Mouse (Mus musculus): ENCODE results near the gene Selenoi.
"Not testable (repeated sequence)": the region's sequence is repeated elsewhere in the genome, so short reads cannot be mapped to it uniquely, and the experiment has no call there.

Selenoi gene

DNA sequence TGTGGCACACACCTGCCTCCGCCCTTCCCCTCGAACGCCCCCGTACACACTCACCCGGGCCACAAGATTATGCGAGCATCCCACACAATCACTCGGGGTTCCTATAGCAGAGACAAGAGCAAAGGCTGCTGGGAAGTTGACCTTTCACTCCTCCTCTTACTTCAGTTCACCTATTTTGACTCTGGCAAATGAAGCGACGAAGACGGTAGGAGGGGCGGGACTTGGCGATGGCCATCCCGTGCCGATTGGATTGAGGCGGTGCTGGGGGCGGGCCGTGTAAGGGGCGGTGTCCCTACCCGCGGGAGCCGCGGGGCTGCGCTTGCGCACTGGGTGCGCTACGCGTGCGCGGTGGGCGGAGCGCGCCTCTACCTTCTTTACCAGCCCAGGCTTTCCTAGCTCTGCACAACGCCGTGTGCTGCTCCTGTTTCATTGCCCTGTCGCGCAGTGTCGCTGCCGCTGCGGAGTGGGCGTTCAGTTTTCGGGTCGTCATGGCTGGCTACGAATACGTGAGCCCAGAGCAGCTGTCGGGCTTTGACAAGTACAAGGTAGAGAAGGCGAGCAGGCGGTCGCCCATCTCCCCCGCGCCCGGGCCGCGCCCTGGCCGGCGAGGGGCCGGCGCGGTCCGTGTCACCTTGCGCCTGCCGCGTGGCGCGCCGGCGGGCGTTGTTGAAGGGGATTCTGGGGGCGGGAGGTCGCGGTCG is at the start of gene Selenoi:
Gene Selenoi, plus strand, starts transcription at position 311 of the 701 bp plus-strand sequence.
- peak; percentile 98 for DNase-seq (ENCODE audit: extremely low spot score)

DNA sequence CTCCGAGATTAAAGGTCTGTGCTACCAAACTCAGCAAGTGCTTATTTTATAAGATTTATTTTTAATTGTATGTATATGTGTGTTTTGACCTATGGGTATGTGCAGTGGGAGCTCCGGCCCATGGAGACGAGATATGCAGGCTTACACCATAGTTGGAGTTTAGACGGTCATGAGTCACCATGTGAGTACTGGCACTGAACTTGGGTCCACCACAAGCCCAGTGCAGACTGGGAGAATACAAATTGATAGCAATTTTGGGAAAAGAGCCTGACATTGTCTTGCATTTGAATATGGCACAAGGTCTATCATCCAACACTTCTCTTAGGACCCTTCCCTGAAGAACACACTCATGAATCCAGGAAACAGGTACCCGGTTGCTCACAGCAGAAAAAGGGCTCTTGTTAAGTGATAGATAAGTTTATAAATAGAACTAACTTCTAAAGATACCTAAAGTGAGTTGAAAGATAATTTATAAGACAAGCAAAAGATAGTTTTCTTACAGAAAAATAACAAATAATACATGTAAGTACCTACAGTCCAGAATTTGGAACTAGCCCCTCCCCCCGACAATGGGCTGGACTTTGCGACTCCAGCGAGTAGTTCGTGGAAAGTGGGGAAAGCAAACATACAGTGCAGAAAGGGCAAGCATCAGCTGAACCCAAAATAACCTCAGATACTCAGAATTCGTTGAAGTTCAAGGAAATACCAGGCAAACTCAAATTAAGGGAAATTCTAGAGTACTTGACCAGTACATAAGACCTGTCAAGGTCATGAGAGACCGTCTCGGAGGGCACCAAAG is 44.5 kb upstream of the Selenoi start:
- no peak for DNase-seq (ENCODE audit: extremely low spot score)

DNA sequence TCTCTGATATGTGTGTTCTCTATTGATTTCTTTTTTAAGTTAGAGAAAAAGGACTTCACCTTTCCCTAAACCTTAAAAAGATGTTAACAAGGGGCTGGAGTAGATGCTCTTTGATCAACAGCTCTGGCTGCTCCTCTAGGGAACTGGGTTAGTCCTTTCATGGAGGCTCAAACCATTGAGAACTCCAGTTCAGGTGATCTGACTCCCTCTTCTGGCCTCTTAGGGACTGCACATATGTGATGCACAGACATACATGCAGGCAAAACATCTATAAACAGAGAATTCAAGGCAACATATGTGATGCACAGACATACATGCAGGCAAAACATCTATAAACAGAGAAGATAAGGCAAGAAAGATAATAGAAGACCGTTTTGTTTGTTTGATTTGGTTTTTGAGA is 39.9 kb upstream of the Selenoi start:
- no peak for DNase-seq (ENCODE audit: extremely low spot score)

DNA sequence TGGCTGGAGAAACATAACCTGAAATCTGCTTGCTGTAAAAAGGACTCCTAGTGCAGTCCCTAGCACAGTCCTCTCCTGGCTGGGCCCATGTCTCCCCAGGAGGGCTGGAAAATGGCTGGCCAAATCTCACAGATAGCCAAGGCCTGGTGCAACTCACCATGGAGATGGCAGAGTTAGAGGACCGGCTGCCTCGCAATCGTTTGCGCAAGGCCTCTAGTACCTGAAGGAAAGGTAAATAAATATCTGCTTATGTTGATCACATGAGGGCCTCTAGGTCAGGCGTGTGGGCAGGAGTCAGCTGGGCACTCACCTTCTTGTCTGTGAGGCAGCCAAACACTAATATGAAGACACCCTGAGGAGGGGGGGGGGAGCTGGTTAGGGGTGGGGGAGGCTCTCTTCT is 37.0 kb upstream of the Selenoi start:
- no peak for DNase-seq (ENCODE audit: extremely low spot score)

DNA sequence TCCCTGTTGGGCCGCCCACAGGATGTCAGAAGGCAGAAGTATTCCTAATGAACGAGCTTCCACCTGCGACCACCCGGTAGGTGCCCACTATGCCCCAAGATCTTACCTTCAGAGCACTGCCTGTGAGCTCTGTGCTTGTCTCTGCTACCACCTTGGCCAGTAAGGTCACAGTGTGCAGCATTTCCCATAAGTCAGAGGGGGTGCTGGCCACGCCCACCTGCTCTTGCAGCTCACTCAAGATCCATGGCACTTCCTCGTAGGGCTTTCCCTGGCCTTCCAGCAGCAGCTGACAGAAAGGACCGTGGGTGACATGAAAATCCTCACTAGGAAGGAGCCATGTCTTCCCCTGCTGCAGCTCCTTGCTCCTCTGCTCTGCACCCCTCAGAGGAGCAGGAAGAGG is 34.1 kb upstream of the Selenoi start:
- no peak for DNase-seq (ENCODE audit: extremely low spot score)

DNA sequence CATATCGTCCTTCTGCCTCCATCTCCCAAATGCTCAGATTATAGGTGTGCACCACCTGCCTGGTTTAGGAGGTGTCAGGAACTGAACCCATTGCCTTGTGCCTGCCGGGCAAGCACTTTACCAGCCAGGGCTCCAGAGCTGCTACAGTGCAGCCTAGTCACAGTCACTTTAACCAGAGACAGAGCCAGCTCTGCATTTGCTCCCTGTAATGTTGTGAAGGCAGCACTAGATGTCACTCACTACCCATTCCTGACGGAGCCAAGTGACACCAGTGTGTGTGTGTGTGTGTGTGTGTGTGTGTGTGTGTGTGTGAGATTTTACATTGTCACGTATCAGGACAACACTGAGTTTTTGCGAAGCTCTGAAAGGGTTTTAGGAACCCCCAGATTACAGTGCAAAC is 30.9 kb upstream of the Selenoi start:
- peak; percentile 8 for DNase-seq (ENCODE audit: extremely low spot score)

DNA sequence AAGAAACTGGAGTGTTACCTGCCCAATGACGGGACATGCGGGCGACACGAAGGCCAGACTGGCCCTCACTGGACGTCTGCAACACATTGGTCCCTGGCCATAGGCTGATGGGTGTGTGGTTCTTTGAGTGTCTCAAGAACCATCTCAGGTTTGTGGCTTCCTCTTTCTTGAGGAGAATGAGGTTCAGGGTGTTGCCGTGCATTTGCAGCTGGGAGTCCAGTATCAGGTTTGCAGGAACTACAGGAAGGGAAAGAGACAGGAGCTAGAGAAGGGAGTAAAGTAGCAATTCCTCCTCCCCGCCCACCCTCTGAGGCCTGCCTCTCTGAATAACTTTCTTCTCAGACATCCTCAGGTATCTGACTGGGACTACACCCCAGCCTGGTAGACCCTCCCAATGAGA is 30.2 kb upstream of the Selenoi start:
- DNase-seq (ENCODE audit: extremely low spot score) = no peak

DNA sequence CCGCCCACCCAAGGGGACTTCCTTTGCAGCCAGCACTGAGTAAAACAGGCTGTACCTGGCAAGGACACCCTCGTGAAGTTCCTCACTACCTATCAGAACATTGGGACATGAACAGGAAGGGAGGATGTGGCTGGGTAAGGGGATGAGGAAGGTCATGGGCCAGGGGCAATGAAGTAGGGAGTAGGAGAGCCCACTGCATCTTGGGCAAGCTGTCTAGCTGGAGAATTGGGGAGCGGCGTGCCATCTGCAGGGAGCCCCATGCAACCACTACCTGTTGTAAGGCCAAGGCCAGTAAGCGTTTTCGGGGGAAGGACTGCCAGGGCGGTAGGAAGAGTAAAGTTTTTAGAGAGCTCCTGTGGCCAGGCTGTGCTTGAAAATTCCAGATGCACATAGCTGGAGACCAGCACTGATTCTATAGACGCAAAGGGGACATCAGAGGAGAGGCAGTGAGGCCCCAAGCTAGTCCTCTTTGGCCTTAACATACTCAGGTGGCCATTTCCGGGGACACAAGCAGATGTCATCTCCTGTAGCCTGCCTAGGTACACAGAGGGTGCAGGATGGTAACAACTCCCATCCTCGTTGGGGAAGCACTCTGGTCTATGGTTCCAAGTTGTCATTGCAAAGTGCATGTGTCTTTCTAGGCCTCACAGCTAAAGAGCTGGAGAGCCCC is 29.0 kb upstream of the Selenoi start:
- no peak for DNase-seq (ENCODE audit: extremely low spot score)

DNA sequence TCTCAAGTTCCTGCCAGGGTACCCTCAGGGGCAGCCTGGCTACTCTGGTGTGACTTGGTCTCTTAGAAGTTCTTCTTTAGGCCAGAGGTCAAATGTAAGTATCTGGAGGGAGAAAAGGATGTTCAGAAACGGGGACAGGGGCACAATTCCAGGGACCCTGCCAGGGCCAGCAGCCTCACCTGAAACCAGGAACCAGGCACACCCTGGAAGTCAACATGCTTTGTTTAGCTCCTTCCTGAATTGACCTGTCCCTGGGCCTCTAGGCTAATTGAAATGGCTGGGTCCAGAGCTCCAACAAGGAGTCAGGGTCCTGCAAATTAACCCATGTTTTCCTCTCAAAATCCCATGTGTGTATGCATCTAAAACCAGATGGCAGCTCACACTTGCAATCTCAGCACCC is 27.9 kb upstream of the Selenoi start:
- no peak for DNase-seq (ENCODE audit: extremely low spot score)

DNA sequence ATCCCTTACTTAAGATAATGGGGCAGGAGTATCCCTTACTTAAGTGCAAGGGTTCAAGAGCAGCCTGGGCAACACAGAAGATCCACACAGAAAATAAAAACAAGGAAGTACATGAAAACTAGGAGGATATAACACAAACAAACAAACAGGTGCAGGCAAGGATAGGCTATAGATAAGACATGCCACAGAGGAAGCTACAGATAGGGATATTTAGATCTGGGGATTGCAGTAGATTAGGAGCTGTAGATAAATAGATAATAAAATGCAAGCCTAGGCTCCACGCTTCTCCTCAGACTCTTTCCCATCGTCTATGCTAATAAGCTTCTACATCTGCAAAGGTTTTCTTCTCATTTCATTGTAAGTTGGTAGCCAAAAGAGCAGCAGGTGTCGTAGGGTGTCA is 27.3 kb upstream of the Selenoi start:
- DNase-seq (ENCODE audit: extremely low spot score) = no peak

DNA sequence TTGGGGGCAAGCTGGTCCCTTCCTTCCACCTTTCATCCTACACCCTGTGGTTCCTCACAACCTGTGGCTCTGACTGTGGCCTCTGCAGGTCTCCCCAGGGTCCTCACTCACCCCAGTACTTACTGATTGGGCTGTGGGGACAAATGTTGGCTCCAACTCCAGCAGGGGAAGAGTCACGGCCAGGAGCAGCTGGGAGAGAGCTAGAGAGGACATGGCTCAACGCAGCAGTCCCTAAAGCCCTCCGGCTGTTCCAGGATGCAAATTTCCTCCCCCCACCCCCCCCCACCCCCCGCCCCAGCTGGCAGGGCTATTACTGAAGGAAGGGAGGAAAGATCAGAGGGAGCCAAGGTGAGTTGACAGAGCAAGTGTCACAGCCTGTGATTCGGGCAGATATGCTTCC is 26.9 kb upstream of the Selenoi start, which contains the start of gene Adgrf3:
Gene Adgrf3, minus strand, starts transcription at position 230 of the 400 bp plus-strand sequence.
- no peak for DNase-seq (ENCODE audit: extremely low spot score)

DNA sequence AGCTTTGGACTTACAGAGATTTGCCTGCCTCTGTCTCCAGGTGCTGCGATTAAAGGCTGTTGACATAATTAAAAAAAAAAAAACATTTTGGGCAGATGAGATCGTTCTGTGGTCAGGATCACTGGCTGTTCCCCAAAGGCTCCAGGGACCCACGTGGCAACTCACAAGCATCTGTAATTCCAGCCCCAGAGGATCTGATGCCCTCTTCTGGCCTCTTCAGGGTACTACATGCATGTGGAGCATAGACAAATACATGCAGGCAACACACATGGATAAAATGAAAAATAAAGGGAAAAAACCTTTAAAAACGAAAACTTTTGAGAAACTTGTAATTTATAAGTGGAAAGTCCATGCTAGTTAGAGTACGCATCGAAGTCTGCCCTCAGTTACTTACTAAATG is 25.1 kb upstream of the Selenoi start:
- peak; percentile 29 for DNase-seq (ENCODE audit: extremely low spot score)

DNA sequence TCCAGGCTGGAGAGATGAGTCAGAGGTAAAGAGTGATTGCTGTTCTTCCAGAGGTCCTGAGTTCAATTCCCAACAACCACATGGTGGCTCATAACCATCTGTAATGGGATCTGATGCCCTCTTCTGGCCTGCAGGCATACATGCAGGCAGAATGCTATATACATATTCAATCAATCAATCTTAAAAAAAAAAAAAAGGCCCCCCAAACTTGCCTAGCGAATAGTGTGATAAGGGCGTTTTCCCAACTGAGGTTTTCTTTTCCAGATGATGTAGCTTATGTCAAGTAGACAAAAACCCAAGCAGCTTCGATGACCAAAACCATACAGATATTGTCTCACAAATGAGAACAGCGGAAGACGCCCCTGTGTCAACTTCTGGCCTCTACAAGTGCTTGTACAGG is 21.6 kb upstream of the Selenoi start:
- DNase-seq (ENCODE audit: extremely low spot score) = not testable (repeated sequence)

DNA sequence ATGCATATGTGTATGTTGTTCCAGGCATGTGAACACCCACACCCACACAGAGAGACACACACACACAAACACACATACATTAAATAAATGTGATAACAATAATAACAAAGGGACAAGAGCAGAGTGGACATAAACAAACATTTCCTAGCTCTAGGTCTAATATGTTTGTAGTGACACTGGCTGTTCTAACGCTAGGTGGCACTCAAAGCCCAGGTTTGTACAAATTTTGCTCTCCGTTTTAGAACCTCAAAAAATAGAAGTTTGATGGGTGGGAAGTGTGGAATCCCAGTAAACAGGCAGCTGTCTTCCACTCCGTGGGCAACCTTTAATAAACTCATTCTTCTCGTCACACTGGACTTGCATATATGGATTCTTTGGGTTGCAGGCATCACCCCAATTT is 17.5 kb upstream of the Selenoi start:
- peak; percentile 56 for DNase-seq (ENCODE audit: extremely low spot score)

DNA sequence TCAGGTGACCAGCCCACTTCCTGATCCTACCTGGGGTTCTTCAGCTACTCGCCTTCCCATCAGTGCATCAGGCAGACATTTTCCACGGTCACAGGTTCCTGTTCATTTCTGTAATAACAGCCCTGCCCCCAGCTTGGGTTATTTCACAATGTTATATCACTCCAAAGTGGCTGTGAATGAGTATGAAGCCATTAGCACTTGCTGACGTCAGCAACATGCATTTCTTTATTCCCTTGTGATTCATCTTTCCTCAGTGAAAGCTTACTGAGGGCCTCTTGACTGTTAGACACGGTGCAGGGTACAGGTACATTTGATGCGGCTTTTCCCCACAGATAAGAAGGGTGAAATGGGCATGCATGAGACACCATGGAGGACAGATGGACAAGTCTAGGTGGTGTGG is 16.4 kb upstream of the Selenoi start:
- DNase-seq (ENCODE audit: extremely low spot score) = no peak

DNA sequence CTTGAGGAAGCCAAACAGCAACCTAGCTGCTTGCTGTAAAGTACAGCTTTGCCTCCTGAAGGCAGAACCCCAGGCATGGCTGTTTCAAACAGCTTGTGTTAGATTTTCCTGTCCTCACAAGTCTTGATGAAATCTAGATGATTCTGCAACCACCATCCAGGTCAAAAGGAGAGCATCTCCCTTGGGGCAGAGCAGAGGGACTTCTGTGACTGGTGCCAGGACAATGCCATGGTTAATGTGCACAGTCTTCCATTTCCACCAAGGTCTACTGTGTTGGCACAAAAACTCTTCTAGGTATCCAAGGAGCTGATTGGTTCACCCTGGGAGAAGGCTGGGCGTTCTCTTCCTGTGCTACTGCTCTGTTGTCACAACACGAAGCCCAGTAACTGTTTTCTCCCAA is 12.7 kb upstream of the Selenoi start:
- DNase-seq (ENCODE audit: extremely low spot score) = no peak

DNA sequence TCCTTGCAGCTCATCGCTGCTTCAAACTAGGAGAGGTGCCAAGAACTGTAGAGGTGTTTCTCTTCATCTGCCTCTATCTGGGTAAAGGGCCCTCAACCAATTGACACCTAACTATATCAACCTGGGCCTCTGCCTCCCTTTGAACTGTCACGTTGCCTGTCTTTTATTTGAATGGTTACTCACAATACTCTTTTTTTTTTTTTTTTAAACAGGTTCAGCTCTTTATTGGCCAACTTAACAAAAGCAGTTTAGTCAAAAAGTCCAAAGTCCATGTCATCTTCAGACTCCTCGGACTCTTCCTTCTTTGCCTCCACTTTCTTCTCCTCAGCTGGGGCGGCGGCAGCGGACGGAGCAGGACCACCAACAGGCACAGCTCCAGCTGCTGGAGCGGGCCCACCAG is 11.7 kb upstream of the Selenoi start:
- DNase-seq (ENCODE audit: extremely low spot score) = no peak

DNA sequence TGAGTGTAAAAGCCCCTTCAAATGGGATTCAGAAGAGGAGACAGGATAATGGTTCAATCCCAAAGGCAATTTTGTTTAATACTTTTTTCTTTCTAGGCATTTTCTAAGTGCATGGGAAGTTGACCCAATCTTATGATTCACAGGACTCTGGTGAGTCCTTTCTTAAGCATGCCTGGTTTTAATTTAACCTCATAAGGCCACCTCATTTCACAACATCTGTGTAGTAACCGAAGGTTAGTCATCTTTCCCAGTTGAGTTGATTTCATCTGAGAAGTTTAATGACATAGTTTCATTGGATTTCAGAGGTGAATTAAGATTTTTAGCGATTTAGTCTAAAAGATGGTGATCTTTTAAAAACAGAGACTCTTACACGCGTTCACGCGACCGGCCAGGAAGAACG is 9.7 kb upstream of the Selenoi start:
- no peak for DNase-seq (ENCODE audit: extremely low spot score)

DNA sequence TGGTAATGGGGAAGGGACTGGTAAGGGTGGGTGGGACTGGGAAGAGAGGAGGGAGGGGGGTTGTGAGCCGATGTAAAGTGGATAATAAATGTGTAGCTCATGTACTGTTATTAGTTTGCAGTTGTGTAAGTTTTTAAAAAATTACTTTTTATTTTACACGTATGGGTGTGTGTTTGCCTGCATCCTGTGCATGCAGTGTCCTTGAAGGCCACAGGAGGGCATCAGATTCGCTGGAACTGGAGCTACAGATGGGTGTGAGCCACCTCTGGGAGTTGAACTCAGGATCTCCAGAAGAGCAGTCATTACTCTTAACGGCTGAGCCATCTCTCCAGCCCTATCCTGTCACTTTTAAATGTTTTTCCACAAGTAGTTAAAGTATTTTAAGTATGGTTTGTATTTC is 1.5 kb upstream of the Selenoi start:
- DNase-seq (ENCODE audit: extremely low spot score) = no peak

DNA sequence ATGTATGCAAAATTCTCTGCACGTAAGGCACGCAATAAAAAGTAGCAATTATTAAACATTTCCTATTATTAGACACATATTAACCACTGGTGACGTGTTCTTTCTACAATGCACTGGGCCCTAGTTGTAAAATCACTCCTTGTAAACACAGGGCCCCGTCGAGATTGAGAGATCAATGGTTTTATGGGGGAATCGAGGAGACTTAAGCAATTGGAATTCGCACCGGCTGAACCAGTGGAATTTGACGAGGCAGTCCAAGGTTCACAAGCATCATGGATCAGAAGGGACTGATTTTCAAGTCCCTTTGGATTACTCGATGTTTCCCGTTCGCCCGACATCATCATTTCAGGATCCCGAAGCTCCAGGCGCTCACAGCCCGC is 500 bp upstream of the Selenoi start:
- DNase-seq (ENCODE audit: extremely low spot score) = no peak

DNA sequence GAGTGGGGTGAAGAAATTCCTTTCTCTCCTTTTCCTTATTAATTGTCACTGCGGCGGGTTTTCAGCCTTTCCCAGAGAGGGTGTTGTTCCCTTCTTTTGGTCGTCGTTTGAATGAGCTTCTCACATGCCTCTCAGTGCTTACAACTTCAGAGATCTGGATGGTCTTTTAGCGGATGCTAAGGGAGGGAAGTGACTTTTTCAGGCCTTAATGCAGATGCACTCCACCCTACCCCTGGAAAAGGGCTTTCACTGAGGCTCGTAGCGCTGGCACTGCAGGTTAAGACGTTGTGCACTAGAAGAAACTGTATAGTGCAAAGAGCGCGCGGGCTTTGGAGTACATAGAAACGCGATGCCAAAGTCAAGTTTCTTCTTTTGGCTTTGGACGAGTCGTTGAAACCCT is 661 bp downstream of the Selenoi start:
- DNase-seq (ENCODE audit: extremely low spot score) = no peak

DNA sequence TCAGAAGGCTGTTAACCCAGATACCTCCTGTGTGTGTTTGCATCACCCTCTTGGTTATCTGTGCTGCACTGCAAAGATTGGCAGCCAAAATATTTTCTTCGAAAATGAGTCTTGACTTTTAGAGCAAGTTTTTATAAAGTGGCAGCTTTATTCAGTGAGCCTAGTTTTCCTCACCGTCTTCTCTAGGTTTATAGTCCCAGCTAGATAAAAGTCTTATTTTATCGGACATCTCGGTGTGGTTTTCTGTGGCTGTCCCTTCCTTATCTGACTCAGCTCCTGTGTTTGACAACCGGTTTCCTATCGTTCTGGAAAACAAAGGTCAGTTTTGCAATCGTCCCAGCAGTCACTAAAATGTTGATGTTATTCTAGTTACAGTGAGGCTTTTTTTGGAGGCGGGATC is 1.6 kb downstream of the Selenoi start:
- DNase-seq (ENCODE audit: extremely low spot score) = no peak

DNA sequence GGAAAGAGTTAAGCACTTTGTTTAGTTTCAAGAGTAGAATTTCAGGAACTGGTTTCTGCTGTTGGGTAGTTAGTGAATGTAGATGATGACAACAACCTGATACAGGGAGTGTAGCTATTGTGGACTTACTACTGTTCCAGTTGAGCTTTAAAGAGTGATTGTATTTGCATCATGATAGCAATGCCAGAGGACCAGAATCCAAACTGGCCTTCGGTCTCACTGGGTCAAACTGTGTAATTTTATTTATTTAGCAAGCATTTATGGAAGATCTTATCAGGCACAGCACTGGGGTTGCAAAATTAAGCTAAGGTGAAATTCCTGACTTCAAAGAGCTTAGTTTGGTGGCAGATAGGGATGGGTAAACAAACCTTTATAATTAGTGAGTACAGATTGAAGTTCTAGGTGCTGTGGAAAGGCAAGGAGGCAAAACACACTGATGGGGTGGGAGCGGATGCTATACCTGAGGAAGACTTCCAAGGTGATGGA is 3.3 kb downstream of the Selenoi start:
- DNase-seq (ENCODE audit: extremely low spot score) = no peak

Data from embryo, embryonic 9.5 days (tissue).